Mouse (Mus musculus): ENCODE results near the gene Zfp668. TPM values are rescaled to one million over a fixed set of nuclear protein-coding genes. Genes with fewer than 3 reads are reported as not detected.
A peak's percentile ranks its signal among the peaks of the same experiment; 100 is the strongest.

Gene Zfp668
- total RNA-seq (2021) = 10 to 100 TPM; 22.0 to 22.6 TPM
- long read RNA-seq, experiment 1, full-length matches to known transcripts = 7 of 15 reads
- long read RNA-seq, experiment 1, partial matches to known transcripts = 0 of 15 reads
- long read RNA-seq, experiment 1, other reads (novel, unspliced or antisense) = 8 of 15 reads
- long read RNA-seq, experiment 2, full-length matches to known transcripts = 8 of 11 reads
- long read RNA-seq, experiment 2, partial matches to known transcripts = 1 of 11 reads
- long read RNA-seq, experiment 2, other reads (novel, unspliced or antisense) = 2 of 11 reads

DNA sequence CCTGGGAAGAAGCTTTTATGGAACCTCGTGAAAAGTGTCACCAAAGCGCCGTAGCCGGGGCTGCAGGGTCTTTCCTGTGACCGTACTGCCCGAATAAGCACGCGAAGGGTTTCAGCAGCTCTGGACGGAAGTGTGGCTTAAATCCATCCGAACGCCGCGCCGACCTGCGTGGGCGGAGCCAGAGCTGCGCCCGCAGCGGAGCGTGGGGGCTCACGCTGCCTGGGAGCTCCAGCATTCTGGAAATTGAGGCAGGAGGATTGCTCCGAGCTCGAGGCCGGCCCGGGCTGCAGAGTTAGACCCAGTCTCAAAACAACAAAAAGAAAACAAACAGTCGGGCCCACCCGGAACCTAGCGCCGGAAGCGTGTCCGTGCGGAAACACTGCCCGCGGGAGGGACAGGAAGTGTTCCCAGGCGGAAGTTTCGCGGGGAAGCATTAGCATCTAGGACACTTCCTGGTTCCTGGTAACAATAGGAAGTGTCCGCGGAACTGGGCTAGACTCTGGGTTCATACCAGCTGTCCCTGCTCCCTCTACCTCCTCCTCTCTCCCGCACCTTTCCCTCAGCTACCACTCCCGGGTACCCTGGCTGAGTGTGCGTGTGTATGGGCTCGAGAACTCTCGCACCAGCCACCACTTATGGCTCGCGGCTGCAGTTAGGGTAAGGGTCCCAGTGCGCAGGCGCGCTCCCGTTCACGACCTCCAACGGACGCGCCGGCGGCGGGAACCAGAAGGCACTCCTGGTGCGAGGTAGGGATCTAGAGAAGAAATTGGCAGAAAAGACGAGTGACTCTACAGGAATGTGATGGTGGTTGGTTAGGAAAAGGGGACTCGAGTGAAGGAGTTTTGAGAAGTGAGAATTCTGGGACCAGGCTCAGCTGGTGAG is at the start of gene Zfp668:
Zfp668 (minus strand) TSS at position 362 of the 882 bp plus-strand sequence.
- DNase-seq (ENCODE audit: low spot score in 2 of 2) = peak; percentile 93
- intact Hi-C loops (cut with DNase I) = no loop called here

DNA sequence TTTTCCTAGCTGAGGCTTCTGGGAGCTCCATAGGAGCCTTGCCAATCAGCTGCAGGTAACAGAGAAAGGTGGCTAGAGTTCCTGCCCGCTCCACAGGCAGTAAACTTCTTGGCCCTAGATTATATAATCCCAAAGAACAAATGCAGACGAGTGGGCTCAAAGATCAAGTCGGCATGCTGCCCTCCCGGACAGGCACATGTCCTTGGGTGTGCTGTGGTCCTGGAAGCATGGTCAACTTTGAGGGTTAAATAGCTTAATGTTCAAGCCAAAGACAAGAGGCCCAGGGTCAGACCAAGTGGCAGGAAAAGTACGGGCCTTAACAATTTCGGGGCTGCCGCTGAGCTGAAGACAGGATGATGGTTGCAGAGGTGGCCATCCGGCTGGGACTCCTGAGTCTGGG is 49.4 kb upstream of the Zfp668 start:
- no peak for DNase-seq (ENCODE audit: low spot score in 2 of 2)
- intact Hi-C loops (cut with DNase I) = no loop called here

DNA sequence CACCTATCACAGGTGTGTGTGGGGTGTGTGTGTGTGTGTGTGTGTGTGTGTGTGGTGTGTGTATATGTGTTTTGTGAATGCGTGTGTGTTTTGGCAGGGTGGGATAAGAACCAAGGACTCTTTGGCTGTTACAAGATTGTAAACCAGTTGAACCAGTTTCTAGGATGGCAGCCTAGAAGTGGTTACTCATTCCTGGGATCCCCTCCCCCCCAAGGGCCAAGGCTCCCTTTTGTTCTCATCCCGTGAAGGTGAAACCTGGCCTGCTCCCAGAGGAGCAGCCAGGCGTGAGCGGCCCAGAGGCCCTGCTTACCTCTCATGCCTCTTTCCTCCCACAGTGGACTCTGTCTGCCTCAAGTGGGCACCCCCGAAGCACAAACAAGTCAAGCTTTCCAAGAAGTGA is 48.6 kb upstream of the Zfp668 start:
- intact Hi-C loops (cut with DNase I) = no loop called here
- no peak for DNase-seq (ENCODE audit: low spot score in 2 of 2)

DNA sequence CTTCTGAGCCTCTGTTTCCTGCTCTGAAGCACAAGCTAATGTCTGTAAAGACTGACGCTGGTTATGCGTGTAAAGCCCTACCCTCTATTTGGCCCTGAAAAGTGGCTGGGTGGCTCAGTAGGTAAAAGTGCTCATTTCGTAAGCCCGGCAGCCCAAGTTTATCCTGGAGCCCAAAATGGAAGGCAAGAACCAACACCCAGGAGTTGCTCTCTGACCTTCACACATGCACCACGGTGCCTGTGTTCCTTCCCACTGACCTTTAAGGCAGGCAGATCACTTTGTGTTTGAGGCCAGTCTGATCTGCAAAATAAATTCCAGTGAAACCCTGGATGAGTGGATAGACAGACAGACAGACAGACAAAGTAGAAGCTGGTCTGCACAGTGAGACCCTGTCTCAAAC is 47.1 kb upstream of the Zfp668 start:
- DNase-seq (ENCODE audit: low spot score in 2 of 2) = no peak
- intact Hi-C loops (cut with DNase I) = no loop called here

- intact Hi-C loops (cut with DNase I) = no loop called here
- no peak for DNase-seq (ENCODE audit: low spot score in 2 of 2)
Measured at GRCm38 (mm10) chr7:127922451-127923275, 46.0 kb upstream of the Zfp668 start.

DNA sequence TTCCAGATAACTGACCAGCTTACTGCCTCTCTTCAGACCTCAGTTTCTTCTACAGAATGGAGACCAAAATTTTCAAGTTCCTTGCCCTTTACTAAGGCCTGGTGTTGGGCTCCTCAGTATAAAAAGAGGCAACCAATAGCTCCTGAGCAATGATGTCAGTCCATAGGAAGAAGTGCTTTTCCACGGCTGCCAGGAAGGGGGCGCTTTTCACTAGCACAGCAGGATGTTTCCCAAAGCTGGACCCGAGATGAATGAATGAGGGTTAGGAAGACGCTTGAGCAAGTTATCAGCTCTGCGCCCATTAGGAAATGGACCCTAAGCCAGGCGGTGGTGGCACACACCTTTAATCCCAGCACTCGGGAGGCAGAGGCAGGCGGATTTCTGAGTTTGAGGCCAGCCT is 44.9 kb upstream of the Zfp668 start:
- DNase-seq (ENCODE audit: low spot score in 2 of 2) = peak in 1 of 2 experiments; percentile 53
- intact Hi-C loops (cut with DNase I) = no loop called here

- intact Hi-C loops (cut with DNase I) = no loop called here
- DNase-seq (ENCODE audit: low spot score in 2 of 2) = no peak
Measured at GRCm38 (mm10) chr7:127919290-127919689, 42.7 kb upstream of the Zfp668 start.

DNA sequence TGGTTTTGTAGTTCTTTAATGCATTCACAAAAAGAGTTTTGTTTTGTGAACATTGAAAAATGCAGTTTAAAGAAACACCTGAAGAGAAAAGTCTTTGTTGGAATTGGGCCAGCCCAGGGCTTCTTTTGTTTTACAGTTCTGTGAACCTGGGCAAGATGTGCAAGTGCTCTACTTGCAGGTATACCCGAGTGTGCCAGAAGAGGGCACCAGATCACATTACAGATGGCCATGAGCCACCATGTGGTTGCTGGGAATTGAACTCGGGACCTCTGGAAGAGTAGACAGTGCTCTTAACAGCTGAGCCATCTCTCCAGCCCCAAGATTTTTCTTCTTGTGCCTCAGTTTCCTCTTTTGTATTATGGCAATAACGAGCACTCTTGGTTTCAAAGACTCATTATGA is 41.6 kb upstream of the Zfp668 start:
- intact Hi-C loops (cut with DNase I) = no loop called here
- peak; percentile 33 to 47 for DNase-seq (ENCODE audit: low spot score in 2 of 2)

- no peak for DNase-seq (ENCODE audit: low spot score in 2 of 2)
- intact Hi-C loops (cut with DNase I) = no loop called here
Measured at GRCm38 (mm10) chr7:127915293-127915692, 38.7 kb upstream of the Zfp668 start.

DNA sequence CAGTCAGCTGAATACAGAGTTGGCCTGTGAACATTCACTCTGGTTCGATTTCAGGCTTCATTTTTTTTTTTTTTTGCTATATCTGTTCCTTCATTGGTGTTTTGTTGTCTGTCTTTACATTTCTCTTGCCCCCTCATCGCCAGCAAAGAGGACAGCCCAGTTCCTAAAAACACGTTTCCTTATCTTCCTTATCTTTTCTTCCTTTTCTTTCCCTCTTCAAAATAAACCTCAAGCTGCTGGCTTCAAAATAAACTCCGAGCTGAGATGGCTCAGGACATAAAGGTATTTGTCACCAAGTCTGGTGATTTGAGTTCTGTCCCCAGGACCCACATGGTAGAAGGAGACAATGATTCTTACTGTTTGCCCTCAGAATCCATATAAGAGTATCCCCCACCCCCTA is 36.3 kb upstream of the Zfp668 start:
- no peak for DNase-seq (ENCODE audit: low spot score in 2 of 2)
- intact Hi-C loops (cut with DNase I) = no loop called here

GRCm38 (mm10) chr7:127912190-127912871 is 35.7 kb upstream of the Zfp668 start, which contains the start of gene Kat8:
Gene Kat8 (plus strand): TSS chr7:127912516.
- DNase-seq (ENCODE audit: low spot score in 2 of 2) = peak; percentile 87
- intact Hi-C loops (cut with DNase I) = no loop called here

GRCm38 (mm10) chr7:127908656-127909055 is 32.0 kb upstream of the Zfp668 start:
- no peak for DNase-seq (ENCODE audit: low spot score in 2 of 2)
- intact Hi-C loops (cut with DNase I) = no loop called here

GRCm38 (mm10) chr7:127907939-127908338 is 31.3 kb upstream of the Zfp668 start:
- no peak for DNase-seq (ENCODE audit: low spot score in 2 of 2)
- intact Hi-C loops (cut with DNase I) = no loop called here

- DNase-seq (ENCODE audit: low spot score in 2 of 2) = peak; percentile 77 to 95
- intact Hi-C loops (cut with DNase I) = no loop called here
Measured at GRCm38 (mm10) chr7:127903971-127904796, 27.6 kb upstream of the Zfp668 start, which contains the start of gene Bckdk. Gene Bckdk (plus strand): TSS chr7:127904082.

DNA sequence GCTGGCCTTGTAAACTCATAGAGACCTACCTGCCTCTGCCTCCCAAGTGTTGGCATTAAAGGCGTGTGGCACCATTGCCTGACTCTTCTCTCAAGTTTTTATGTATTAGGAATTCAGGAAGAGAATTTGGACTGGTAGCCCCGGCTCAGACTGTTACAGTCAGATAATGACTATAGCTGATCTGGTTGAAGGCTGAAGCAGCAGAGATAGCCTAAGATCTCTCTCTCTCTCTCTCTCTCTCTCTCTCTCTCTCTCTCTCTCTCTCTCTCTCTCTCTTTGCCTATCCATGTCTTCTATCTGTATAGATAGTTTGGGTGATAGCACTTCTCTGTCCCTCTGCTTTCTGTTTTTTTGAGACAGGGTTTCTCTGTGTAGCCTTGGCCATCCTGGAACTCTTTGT is 25.1 kb upstream of the Zfp668 start:
- DNase-seq (ENCODE audit: low spot score in 2 of 2) = no peak
- intact Hi-C loops (cut with DNase I) = no loop called here

DNA sequence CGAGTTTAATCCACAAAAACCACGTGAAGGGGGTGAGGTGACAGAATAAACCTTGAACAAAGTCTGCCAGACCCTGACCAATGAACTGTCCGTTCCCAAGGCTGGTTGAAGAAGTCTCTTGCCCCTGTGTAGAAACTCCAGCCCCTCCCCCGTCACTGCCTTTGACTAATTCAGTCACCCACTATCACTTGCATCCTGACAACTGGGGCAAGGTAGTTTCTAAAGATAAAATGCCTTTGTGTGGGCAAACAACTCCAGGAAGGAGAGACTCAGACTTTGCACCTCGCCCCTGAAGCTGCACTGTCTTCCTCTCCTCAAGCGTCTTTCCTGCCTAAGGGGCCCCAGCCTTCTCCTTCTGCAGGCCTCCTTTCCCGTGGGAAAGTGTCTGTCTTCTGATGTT is 23.4 kb upstream of the Zfp668 start:
- no peak for DNase-seq (ENCODE audit: low spot score in 2 of 2)
- intact Hi-C loops (cut with DNase I) = no loop called here

- intact Hi-C loops (cut with DNase I) = no loop called here
Measured at GRCm38 (mm10) chr7:127898179-127898956, 21.7 kb upstream of the Zfp668 start.

DNA sequence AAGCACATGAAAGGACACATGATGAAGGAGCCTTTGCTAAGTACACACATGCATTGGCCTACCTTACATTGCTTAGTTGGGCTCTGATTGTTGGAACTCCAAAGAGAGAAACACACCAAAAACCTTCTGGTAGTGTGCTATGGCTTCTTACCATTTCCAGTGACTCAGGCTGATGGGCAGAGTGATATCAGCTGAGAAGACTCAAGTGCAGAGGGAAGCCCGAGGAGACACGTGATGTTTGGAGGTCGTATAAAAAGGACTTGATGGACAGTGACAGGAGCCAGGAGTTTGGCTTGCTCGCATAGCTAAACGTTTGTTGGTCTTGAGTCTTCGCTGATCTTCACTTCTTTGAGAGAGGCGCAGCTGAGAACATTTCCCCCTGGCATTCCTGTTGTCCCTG is 20.9 kb upstream of the Zfp668 start:
- intact Hi-C loops (cut with DNase I) = no loop called here
- DNase-seq (ENCODE audit: low spot score in 2 of 2) = no peak

More at GRCm38 (mm10) chr7:127898179-127898956, 21.7 kb upstream of the Zfp668 start:
- DNase-seq (ENCODE audit: low spot score in 2 of 2) = no peak
